Mouse (Mus musculus) stomach, embryonic 16.5 days (tissue): Measurements from ENCODE around the gene Atpif1. TPM values are rescaled to one million over a fixed set of nuclear protein-coding genes. Genes with fewer than 3 reads are reported as not detected.
A peak's percentile ranks its signal among the peaks of the same experiment; 100 is the strongest.

ENCODE experiments used
- ATAC-seq: fragments of 200-750 bp; cut with Nextera tagmentation; 2 replicates; pipeline ENCODE4 v1.8.0; 2017; ENCODE audit warnings: moderate number of reproducible peaks, moderate TSS enrichment; ENCODE audit not compliant: insufficient read depth, low FRiP score
- H3K27ac ChIP-seq: fragments of 300-500 bp; sonication (generic); 2 replicates; pipeline ENCODE4 v1.5.1; 2014; ENCODE audit warnings: low read length
- H3K27me3 ChIP-seq: fragments of 300-500 bp; sonication (generic); 2 replicates; pipeline ENCODE4 v1.6.1; 2014; ENCODE audit warnings: low read length, control low read depth, mixed read lengths; ENCODE audit not compliant: control insufficient read depth, insufficient read depth
- H3K36me3 ChIP-seq: fragments of 300-500 bp; sonication (generic); 2 replicates; pipeline ENCODE4 v1.6.1; 2014; ENCODE audit warnings: low read length; ENCODE audit not compliant: control insufficient read depth, insufficient read depth
- H3K4me1 ChIP-seq: fragments of 300-500 bp; sonication (generic); 2 replicates; pipeline ENCODE4 v1.6.1; 2014; ENCODE audit warnings: low read length, control low read depth, mixed read lengths; ENCODE audit not compliant: control insufficient read depth, insufficient read depth
- H3K4me2 ChIP-seq: fragments of 300-500 bp; sonication (generic); 2 replicates; pipeline ENCODE4 v1.6.1; 2014; ENCODE audit warnings: low read depth, low read length, mixed read lengths
- H3K4me3 ChIP-seq: fragments of 300-500 bp; sonication (generic); replicated peaks from 2 replicates; pipeline ENCODE4 v1.5.1; 2014; ENCODE audit warnings: mild to moderate bottlenecking, low read length
- H3K9ac ChIP-seq: fragments of 300-500 bp; sonication (generic); 2 replicates; pipeline ENCODE4 v1.6.1; 2014; ENCODE audit warnings: low read length
- H3K9me3 ChIP-seq: fragments of 300-500 bp; sonication (generic); replicated peaks from 2 replicates; pipeline ENCODE4 v1.6.1; 2016; ENCODE audit warnings: low read length, control low read depth; ENCODE audit not compliant: control insufficient read depth
- WGBS: fragments of 180-500 bp; shearing (Covaris S2); extraction: QIAGEN DNeasy Blood & Tissue Kit; methylation state at CpG from one replicate; pipeline ENCODE4 v1.1.7; 2014; 5-methylcytosine and 5-hydroxymethylcytosine counted together
- polyA plus RNA-seq: library from polyadenylated mRNA; unstranded; fragments of >200 nt; fragmentation: Nextera tagmentation; extraction: Ambion mirVana; gene quantifications from 2 replicates; pipeline ENCODE4 v1.2.1, GENCODE M21; 2015

Atpif1 gene
- polyA plus RNA-seq, 1 experiment from 2014 or later, result 1,078 TPM

DNA sequence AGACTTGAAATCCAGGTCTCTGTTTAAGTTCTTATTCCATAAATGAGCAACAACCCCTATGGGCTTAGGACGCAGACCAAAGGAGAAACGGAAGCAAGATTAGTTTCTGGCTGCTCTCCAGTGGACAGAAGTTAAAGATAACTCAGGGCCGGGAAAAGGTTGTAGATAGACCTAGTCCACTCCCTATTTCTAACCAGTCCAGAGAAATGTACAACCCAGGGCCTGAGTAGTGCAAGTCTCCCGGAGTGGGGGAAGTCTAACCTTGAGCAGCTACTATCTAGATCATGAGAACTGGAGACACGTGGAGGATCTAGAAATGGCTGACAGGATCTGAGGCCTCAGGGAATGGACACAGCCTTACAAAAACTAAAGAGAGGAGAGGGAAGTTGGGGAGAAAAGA, 963 bp downstream of the Atpif1 start:
- no peaks in the 10 kb centered on the region for H3K27me3 ChIP-seq
- peak overlapping the region; percentile 83 for H3K4me3 ChIP-seq
- WGBS, result 3% methylated on average over 5 of the region's 5 CpGs
- H3K36me3 ChIP-seq, result peaks cover 10% of the 10 kb centered on the region; the same call in 1 of the 2 replicates
- peaks cover 29% of the 10 kb centered on the region for H3K4me1 ChIP-seq
- peak overlapping the region; percentile 86 for H3K9ac ChIP-seq
- H3K4me2 ChIP-seq, result peak overlapping the region; percentile 80
- H3K27ac ChIP-seq, result peak overlapping the region; percentile 98
- H3K9me3 ChIP-seq, result no peaks in the 10 kb centered on the region
- peak; percentile 41; the same call in 1 of the 2 replicates for ATAC-seq

DNA sequence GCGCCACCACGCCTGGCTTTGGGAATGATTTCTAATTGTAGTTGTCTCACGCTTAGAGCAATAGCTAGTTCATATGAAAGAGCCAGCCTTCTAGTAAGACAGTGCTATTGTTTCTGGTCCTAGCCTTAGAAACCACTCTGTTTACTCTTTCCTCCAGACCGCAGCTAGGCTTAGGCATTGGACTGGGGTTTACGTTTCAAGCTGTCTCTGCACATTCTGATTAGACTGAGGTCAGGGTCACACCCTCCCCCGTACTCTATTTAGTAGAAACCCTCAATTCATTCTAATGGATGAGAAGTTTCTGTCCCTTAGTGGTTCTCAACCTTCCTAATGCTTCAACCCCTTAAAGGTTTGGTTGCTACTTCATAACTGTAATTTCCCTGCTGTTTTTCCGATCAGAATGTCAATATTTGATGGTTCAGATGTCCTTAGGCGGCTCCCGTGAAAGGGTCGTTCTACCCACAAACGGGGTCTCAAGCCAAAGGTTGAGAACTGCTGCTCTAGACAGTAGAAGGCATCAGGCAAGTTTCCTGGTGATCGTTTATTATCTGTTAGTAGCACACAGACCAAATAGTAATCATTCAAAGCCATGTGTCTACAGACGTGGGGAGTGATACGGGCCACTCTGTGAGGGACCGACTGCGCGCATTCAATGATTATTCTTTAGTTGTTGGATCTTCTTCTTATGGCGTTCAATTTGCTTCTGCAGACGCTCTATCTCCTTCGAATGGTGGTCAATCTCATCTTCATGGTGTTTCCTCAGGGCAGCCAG, 3.2 kb downstream of the Atpif1 start:
- no peaks in the 10 kb centered on the region for H3K9me3 ChIP-seq
- peaks cover 10% of the 10 kb centered on the region; the same call in 1 of the 2 replicates for H3K36me3 ChIP-seq
- 82% methylated on average over 20 of the region's 20 CpGs for WGBS
- peaks cover 18% of the 10 kb centered on the region; the same call in 1 of the 2 replicates for H3K4me1 ChIP-seq
- H3K4me2 ChIP-seq, result no peak overlapping the region
- H3K4me3 ChIP-seq, result no peak overlapping the region
- no peaks in the 10 kb centered on the region for H3K27me3 ChIP-seq
- no peak for ATAC-seq
- H3K9ac ChIP-seq, result no peak overlapping the region
- H3K27ac ChIP-seq, result no peak overlapping the region

DNA sequence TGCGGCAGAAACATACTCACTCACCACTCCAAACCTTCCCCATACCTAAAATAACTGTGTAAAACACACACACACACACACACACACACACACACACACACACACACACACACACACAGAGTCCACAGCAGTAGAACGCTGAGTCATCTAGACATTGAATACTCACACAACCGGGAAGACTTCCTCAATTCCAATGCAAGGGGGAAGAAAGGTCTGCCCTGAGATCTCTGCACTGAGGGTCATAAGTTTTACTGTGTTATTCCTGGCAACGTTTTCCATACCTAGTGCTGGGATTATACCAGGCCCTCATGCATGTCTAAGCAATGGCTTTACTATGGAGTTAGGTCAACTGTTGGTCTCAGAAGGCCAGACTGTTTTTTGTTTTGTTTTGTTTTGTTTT, 4.1 kb downstream of the Atpif1 start:
- 67% methylated on average over 4 of the region's 4 CpGs for WGBS
- no peak overlapping the region for H3K4me2 ChIP-seq
- H3K4me3 ChIP-seq, result no peak overlapping the region
- H3K9me3 ChIP-seq, result no peaks in the 10 kb centered on the region
- H3K9ac ChIP-seq, result no peak overlapping the region
- H3K27me3 ChIP-seq, result no peaks in the 10 kb centered on the region
- peaks cover 10% of the 10 kb centered on the region; the same call in 1 of the 2 replicates for H3K36me3 ChIP-seq
- H3K27ac ChIP-seq, result no peak overlapping the region
- H3K4me1 ChIP-seq, result peaks cover 20% of the 10 kb centered on the region
- no peak for ATAC-seq

DNA sequence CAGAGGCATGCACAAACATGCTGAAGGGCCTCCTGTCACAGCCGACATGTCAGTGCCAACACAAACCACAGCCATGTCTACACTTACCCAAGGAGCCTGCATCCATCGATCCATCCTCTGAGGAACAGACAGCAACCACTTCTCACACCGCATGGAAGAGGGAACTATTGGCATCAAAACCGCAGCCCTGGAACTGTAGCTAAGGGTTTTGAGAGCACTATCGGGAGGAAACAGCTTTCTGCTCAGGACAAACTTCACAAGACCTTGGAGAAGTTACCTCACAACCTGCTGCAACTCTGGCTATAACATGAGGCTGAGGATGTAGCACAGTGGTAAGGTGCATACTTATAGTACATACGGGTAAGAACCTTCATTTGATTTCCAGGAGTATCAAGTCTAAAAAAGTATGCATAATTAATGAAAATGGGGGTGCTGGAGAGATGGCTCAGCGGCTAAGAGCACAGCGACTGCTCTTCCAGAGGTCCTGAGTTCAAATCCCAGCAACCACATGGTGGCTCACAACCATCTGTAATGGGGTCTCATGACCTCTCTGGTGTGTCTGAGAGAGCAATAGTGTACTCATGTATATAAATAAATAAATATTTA, 5.4 kb downstream of the Atpif1 start:
- Histone ChIP-seq H3K4me3 (no peak overlapping the region), H3K27ac (no peak overlapping the region), H3K9ac (no peak overlapping the region), H3K27me3 (no peaks in the 10 kb centered on the region), H3K9me3 (no peaks in the 10 kb centered on the region), H3K4me2 (no peak overlapping the region), H3K36me3 (peaks cover 10% of the 10 kb centered on the region; the same call in 1 of the 2 replicates), H3K4me1 (peaks cover 18% of the 10 kb centered on the region)
- 81% methylated on average over 8 of the region's 8 CpGs for WGBS
- ATAC-seq, result no peak

DNA sequence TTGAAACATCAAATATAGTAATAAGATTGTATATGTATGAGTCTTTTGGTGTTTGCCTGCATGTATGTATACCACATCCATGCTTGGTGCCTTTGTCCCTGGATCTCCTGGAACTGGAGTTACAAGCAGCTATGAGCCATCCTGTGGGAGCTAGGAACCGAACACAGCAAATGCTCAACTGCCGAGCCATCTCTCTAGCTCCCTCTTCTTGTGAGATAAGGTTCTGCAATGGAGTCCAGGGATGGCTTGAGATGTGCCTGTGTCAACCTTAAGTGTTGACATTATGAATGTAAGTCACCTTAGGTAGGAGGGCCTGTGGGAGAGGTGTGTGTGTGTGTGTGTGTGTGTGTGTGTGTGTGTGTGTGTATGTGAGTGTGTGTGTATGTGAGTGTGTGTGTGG, 6.8 kb downstream of the Atpif1 start:
- no peak overlapping the region for H3K4me2 ChIP-seq
- no peak for ATAC-seq
- 48% methylated on average over 2 of the region's 2 CpGs for WGBS
- H3K9me3 ChIP-seq, result no peaks in the 10 kb centered on the region
- H3K27ac ChIP-seq, result no peak overlapping the region
- no peaks in the 10 kb centered on the region for H3K27me3 ChIP-seq
- no peak overlapping the region for H3K4me3 ChIP-seq
- H3K4me1 ChIP-seq, result peaks cover 16% of the 10 kb centered on the region
- peaks cover 10% of the 10 kb centered on the region; the same call in 1 of the 2 replicates for H3K36me3 ChIP-seq
- no peak overlapping the region for H3K9ac ChIP-seq

DNA sequence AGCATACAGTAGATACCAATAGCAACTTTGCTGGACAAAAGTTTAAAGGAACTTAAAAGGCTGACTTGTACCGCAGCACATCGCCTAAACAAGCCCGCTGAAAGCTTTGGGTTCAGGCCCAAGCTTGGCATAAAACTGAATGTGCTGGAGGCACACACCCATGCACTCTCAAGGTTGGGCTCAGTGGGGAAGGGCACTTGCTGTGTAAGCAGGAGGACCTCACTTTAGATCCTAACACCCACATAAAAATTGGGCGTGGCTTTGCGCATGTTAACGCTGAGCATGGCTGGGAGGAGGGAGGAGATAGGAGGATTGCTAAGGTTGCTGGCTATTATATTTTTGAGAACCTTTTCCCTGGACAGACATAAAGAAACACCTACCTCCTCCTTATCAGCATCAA, 8.7 kb downstream of the Atpif1 start:
- Histone ChIP-seq H3K27ac (peak overlapping the region; percentile 93), H3K9me3 (no peaks in the 10 kb centered on the region), H3K36me3 (no peaks in the 10 kb centered on the region), H3K4me1 (peaks cover 12% of the 10 kb centered on the region), H3K27me3 (no peaks in the 10 kb centered on the region), H3K9ac (peak overlapping the region; percentile 28; the same call in 1 of the 2 replicates), H3K4me3 (no peak overlapping the region), H3K4me2 (0 out of 2 replicates have a peak overlapping the region, but pooled peaks have one; percentile 21)
- WGBS, result 33% methylated on average over 6 of the region's 6 CpGs
- ATAC-seq, result peak; percentile 80

DNA sequence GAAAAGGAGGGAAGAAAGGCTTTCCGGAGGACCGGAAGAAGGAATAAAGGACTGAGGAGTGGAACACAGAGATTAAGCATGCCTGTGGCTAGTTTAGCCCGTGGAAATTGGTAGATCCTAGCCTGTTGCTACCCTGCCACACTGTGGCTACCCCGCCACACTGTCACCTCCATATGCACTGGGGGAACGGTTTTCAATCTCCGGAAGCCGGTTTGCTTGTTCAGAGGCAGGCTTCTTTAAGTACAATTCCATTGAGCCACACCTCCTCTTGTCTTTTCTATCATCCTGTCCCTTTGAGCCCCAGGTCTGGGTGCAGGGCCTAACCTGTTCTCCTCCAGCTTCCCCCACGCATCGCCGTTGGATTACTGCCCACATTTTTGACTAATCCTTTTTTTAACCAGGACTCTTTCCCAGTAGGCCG, 9.1 kb downstream of the Atpif1 start:
- Histone ChIP-seq H3K4me2 (peak overlapping the region; percentile 21; the same call in 1 of the 2 replicates), H3K36me3 (no peaks in the 10 kb centered on the region), H3K27me3 (no peaks in the 10 kb centered on the region), H3K9me3 (no peaks in the 10 kb centered on the region), H3K4me3 (no peak overlapping the region), H3K4me1 (peaks cover 12% of the 10 kb centered on the region), H3K27ac (peak overlapping the region; percentile 93), H3K9ac (peak overlapping the region; percentile 28)
- ATAC-seq, result 0 out of 2 replicates have a peak, but pooled peaks have one; percentile 51
- WGBS, result 23% methylated on average over 11 of the region's 11 CpGs

DNA sequence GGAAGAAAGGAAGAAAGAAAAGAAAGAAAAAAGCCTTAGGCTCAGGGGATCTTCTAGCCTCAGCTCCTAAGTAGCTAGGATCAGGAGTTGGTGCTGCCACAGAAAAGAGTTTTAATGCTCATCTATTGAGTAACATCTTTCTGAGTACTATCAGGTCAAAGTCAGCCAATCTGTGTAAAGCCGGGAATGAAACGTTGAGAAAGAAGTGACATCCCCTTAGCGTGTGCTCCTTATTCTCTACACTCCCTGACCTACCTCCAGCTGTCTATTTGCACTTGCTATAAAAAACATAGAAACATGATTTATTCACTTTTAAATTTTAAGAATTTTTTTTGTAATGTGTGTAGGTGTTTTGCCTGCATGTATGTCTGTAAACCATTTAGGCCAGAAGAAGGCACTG, 14.3 kb downstream of the Atpif1 start:
- Histone ChIP-seq H3K27ac (no peak overlapping the region), H3K4me2 (no peak overlapping the region), H3K4me1 (peaks cover 4% of the 10 kb centered on the region), H3K9me3 (no peaks in the 10 kb centered on the region), H3K9ac (no peak overlapping the region), H3K4me3 (no peak overlapping the region), H3K27me3 (no peaks in the 10 kb centered on the region), H3K36me3 (no peaks in the 10 kb centered on the region)
- ATAC-seq, result no peak
- WGBS, result 80% methylated on average over 3 of the region's 3 CpGs

DNA sequence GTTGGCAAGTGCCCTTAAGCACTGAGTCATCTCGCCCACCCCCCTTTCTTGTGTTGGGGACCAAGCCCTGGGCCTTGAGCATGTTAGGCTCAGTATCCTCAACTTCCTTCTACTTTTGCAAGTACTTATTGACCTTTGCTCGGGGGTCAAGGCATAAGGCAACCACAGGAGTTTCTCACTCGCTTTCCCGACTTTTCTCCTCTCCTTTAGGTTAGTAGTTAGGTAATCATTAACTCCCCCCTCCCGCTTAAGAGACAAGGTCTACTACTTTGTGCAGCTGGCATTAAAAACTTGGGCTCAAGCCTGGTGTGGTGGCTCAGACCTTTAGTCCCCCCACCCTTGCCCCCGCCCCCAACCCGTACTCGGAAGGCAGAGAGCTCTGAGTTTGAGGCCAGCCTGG, 15.4 kb downstream of the Atpif1 start:
- 61% methylated on average over 8 of the region's 8 CpGs for WGBS
- Histone ChIP-seq H3K9ac (no peak overlapping the region), H3K27ac (peak overlapping the region; percentile 27), H3K27me3 (no peaks in the 10 kb centered on the region), H3K4me1 (0 out of 2 replicates have a peak, but pooled peaks cover 3% of the 10 kb centered on the region), H3K4me3 (no peak overlapping the region), H3K9me3 (no peaks in the 10 kb centered on the region), H3K36me3 (no peaks in the 10 kb centered on the region), H3K4me2 (no peak overlapping the region)
- ATAC-seq, result peak; percentile 22; the same call in 1 of the 2 replicates
